Mouse (Mus musculus): ENCODE results near the gene Adgrl3.
"Not testable (repeated sequence)": the region's sequence is repeated elsewhere in the genome, so short reads cannot be mapped to it uniquely, and the experiment has no call there.

Adgrl3 gene

GRCm38 (mm10) chr5:81405582-81406143 lies 385.7 kb downstream of the Adgrl3 start:
- no peak for DNase-seq (ENCODE audit: low read depth)

GRCm38 (mm10) chr5:81417326-81417725 lies 397.4 kb downstream of the Adgrl3 start:
- DNase-seq (ENCODE audit: low read depth): no peak

GRCm38 (mm10) chr5:81427393-81427792 lies 407.5 kb downstream of the Adgrl3 start:
- no peak for DNase-seq (ENCODE audit: low read depth)

DNA sequence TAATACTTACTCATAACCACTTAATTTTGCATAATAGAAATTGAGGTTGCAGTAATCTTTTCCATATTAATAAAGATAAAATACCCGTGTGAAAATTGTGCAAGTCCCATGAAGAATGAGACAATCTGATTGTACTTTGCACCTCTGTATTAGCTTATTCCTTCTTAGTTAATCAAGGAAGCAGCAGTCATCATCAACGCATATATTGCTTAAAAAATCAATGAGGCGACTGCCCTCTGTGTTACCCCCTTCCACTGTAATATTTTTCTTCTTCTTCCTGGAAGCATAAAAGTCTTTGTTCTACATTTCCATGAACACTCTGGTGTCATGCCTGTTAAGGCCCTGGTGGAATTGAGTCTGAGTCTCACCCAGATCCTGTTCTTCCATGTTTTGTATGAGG lies 416.4 kb downstream of the Adgrl3 start:
- DNase-seq (ENCODE audit: low read depth): no peak

DNA sequence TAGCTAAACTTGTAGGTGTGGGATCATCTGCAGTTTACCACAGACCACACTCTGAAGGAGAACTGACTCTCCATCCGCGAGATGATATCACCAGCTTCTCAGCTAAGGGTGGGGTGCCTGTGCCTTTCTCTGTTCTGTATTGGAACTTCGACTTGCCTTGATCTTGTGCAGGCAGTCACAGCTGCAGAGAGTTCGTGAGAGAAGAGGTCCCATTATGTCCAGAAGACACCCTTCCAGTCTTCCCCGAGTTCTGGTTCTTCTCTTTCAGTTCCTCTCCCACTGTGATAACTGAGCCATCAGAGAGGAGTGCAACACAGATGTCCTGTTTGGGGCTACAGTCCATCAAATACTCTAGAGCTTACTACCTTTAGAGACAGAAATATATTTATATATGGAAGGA lies 422.2 kb downstream of the Adgrl3 start:
- no peak for DNase-seq (ENCODE audit: low read depth)

- DNase-seq (ENCODE audit: low read depth): no peak
Measured at GRCm38 (mm10) chr5:81465971-81466370, 446.0 kb downstream of the Adgrl3 start.

- no peak for DNase-seq (ENCODE audit: low read depth)
Measured at GRCm38 (mm10) chr5:81474681-81475080, 454.7 kb downstream of the Adgrl3 start.

DNA sequence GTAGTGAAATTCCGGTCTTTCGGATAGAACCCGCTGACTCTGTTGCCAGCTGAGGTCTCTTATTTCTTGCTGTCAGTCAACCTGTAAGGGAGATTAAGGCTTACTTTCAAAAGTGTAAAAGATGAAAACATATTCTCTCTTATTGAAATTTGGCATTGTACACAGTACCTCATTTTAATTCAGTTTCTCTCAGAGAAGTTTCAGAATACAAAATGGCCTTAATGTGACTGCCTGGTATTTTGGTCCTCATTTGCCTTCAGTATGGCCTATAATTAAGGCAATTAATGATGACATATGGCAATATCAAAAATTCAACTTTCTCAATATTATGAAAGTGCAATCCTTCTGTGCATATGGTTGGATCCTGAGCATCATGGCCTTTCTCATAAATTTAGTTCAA lies 455.5 kb downstream of the Adgrl3 start:
- DNase-seq (ENCODE audit: low read depth): no peak

DNA sequence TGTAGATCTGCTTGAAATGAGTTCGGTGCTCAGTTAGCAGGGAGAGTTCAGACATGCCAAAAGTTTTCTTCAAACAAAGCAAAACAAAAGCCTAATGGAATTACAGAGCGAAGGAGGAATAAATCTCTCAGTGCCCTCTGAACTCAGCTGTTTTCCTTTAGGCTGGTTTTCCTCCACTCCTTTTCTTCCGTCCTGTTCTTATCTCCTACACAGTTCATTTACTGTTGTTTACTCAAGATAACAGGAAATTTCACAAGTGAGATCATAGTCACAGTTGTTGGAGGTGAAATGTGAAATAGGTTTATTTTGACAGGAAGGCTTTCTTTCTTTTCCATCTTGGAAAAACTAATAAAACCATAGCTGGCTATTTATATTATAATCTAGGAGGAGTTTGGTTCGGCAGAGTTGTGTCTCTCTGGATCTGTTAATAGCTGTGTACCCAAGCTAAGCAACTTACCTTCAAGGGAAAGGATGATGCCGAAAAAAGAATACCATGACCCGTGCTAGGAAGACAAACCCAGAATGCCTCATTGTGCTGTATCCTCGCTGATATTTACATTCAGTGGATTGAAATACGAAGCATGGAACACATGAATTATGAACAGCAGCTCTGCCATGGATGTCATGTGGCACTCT lies 456.2 kb downstream of the Adgrl3 start:
- no peak for DNase-seq (ENCODE audit: low read depth)

DNA sequence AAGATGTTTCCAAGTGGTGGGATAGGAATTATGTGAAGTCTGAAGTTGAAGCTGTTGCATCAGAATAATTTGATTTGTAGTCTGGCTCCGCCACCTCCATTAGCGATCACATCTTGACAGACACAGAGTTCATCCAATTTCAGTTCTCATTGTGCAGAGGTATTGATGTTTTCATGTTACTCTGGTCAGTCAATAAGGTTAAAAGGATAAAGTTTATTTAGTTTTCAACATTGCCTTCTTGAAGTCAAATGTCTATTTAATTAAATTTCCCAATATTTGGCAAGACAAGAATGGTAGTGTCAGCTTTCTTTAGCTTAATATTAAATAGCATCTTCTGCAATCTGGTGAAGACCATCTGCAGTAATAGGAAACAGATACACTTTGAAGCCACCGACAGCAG lies 461.0 kb downstream of the Adgrl3 start:
- DNase-seq (ENCODE audit: low read depth): no peak

- DNase-seq (ENCODE audit: low read depth): no peak
Measured at GRCm38 (mm10) chr5:81483890-81484289, 464.0 kb downstream of the Adgrl3 start.

GRCm38 (mm10) chr5:81501076-81501475 lies 481.1 kb downstream of the Adgrl3 start:
- DNase-seq (ENCODE audit: low read depth): no peak

DNA sequence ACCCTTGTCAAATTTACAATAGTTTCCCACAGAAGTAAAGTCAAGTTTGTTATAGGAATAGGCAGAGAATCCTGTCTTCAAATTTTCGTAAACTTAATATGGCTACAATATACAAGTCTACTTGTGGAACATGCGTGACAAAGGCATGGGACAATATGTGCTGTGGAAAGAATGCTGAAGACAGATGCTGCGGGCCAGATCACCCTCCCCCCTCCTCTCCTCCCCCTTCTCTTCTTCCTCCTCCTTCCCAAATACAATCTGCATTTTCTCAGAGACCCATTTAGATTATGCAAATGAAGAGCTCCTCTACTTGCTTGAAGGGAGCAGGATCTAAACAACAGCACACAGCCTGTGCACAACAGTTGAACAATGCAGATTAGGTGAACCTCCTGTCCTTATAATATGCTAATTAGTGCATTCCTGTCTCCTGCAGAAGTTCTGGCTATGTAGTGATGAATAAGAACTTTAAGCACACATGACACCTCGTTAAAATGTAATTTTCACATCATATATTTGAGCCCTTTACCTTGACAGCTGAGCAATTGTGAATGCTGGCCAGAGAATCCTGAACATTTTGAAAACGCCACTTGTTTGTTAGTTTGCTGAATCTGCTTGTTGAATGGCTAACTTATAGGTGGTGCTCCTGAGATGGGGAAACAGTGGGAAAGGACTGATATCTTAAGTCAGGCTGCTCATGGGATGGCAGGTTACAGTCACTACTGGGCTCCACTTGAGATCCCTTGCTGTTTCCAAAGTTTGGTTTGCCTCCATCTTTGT lies 499.0 kb downstream of the Adgrl3 start:
- DNase-seq (ENCODE audit: low read depth): no peak

GRCm38 (mm10) chr5:81519497-81520382 lies 499.8 kb downstream of the Adgrl3 start:
- no peak for DNase-seq (ENCODE audit: low read depth)

DNA sequence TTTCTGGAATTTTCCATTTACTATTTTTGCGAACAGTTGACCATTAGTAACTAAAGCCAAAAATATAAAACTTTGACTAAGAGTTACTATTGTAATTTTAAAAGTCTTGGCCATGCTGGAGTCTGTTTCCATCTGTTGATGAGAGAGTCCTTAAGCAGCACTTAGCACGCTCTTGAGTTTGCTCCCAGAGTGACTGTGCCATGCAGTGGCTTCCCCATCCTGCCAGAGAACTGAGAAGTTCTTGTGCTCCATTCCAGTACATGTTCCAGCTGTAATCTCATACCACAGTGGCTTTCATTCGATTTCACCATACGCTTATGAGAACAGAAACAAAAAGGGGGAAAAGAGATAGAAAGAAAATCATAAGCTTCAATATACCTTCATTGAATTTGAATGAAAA lies 502.8 kb downstream of the Adgrl3 start:
- no peak for DNase-seq (ENCODE audit: low read depth)

DNA sequence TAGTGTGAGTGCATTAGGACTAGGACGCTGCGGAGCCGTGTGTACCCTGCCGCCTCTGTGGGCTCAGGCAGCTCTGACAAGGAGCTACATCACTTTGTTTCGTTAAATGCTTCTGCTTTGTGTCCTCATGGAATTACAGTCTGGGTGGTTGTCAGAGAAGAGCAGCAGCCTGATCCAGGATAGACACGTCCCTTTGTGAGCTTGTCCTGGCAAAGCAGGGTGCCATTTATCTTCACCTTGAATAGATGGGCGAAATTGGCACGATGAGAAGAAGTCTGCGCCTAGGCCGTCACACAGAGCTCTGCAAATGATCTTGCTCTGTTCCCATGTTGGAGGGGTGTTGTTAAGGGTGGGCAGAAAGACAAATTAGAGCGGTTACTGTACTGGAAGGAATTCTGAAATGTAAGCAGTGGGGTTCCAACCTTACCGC lies 504.6 kb downstream of the Adgrl3 start:
- no peak for DNase-seq (ENCODE audit: low read depth)

- DNase-seq (ENCODE audit: low read depth): no peak
Measured at GRCm38 (mm10) chr5:81525326-81525725, 505.4 kb downstream of the Adgrl3 start.

GRCm38 (mm10) chr5:81531639-81532038 lies 511.7 kb downstream of the Adgrl3 start:
- DNase-seq (ENCODE audit: low read depth): no peak

DNA sequence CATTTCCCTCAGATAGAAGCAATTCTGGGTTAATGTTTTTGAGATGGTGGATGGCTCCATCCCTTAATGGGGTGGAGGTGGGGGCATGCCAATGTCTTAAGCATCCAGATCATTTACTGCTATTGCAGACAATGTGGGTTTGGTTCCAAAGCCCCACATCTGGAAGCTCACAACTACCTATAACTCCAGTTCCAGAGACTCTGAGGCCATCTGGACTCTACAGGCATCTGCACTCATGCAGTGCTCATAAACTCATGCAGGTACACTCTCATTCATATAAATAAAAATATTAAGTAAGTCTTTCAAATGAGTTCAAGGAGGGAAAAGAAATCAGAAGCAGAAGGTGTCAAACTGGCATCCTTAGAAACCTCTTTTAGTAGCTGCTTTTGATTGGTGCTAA lies 530.3 kb downstream of the Adgrl3 start:
- no peak for DNase-seq (ENCODE audit: low read depth)

GRCm38 (mm10) chr5:81555149-81555548 lies 535.2 kb downstream of the Adgrl3 start:
- DNase-seq (ENCODE audit: low read depth): not testable (repeated sequence)

GRCm38 (mm10) chr5:81556008-81556407 lies 536.1 kb downstream of the Adgrl3 start:
- no peak for DNase-seq (ENCODE audit: low read depth)

GRCm38 (mm10) chr5:81558965-81559364 lies 539.0 kb downstream of the Adgrl3 start:
- no peak for DNase-seq (ENCODE audit: low read depth)
